Mouse (Mus musculus): Measurements from ENCODE around the gene Gdap2. TPM values are rescaled to one million over a fixed set of nuclear protein-coding genes. Genes with fewer than 3 reads are reported as not detected.

Gdap2 gene
- polyA plus RNA-seq, 1 experiment from 2014 or later = 33.1 TPM

DNA sequence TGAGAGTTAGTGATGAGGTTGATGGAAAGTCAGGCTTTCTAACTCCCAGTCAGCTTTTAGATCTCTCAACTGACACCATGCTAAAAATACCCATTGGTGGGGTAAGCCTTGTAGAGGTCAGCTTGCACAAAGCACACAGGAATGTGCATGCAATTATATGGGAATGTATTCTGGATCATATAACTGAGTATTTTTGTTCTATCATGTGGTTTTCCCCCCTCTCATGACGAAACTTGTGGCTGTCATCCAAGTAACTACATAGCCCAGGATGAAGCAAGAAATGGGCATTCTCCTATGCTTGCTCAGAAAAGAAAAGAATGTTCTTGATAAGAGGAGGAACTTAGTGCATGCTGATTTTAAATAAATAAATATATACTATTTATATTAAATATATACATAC, 65.3 kb downstream of the Gdap2 start:
- H3K27ac ChIP-seq (ENCODE audit: low read depth, low read length) = no peak overlapping the region
- no peaks in the 10 kb centered on the region for H3K27me3 ChIP-seq (ENCODE audit: control insufficient read depth, insufficient read depth, low read length)
- H3K9me3 ChIP-seq (ENCODE audit: control insufficient read depth, low read length) = no peaks in the 10 kb centered on the region
- DNase-seq (ENCODE audit: low spot score) (no peak), ATAC-seq (replicated peaks; ENCODE audit: low FRiP score) (no peak)
- H3K9ac ChIP-seq (ENCODE audit: low read length) = no peak overlapping the region
- WGBS = 62% methylated on average over 1 of the region's 1 CpGs
- no peak overlapping the region for H3K4me2 ChIP-seq (ENCODE audit: low read depth, low read length, severe bottlenecking)
- no peaks in the 10 kb centered on the region for H3K4me1 ChIP-seq (replicated peaks; ENCODE audit: control insufficient read depth, insufficient read depth, low read length)
- H3K4me3 ChIP-seq (ENCODE audit: low read depth, low read length) = no peak overlapping the region
- H3K36me3 ChIP-seq (ENCODE audit: control insufficient read depth, insufficient read depth, low read length) = no peaks in the 10 kb centered on the region

DNA sequence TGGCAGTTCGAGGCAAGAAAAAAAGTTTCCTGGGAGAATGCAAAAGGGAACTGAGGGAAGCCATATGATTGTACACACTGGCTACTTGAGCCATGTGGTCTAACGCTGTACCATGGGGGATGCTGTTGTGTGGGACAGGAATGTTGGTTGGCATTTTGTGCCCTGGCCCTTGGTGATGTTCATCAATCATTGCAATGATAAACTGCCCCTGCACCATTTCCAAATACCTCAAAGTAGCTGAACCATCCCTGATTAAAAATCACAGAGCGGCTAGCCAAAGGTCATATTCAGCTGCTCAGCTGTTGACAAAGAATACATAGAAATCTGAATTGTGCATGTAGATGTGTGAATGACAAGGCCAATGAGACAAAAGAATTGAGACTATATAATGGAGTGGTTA, 66.8 kb downstream of the Gdap2 start:
- Histone ChIP-seq H3K4me3 (ENCODE audit: low read depth, low read length) (no peak overlapping the region), H3K4me1 (replicated peaks; ENCODE audit: control insufficient read depth, insufficient read depth, low read length) (no peaks in the 10 kb centered on the region), H3K27ac (ENCODE audit: low read depth, low read length) (no peak overlapping the region), H3K4me2 (ENCODE audit: low read depth, low read length, severe bottlenecking) (no peak overlapping the region), H3K27me3 (ENCODE audit: control insufficient read depth, insufficient read depth, low read length) (no peaks in the 10 kb centered on the region), H3K9ac (ENCODE audit: low read length) (no peak overlapping the region), H3K9me3 (ENCODE audit: control insufficient read depth, low read length) (no peaks in the 10 kb centered on the region), H3K36me3 (ENCODE audit: control insufficient read depth, insufficient read depth, low read length) (no peaks in the 10 kb centered on the region)
- no peak for DNase-seq (ENCODE audit: low spot score)
- 87% methylated on average over 3 of the region's 3 CpGs for WGBS
- ATAC-seq (replicated peaks; ENCODE audit: low FRiP score) = no peak

DNA sequence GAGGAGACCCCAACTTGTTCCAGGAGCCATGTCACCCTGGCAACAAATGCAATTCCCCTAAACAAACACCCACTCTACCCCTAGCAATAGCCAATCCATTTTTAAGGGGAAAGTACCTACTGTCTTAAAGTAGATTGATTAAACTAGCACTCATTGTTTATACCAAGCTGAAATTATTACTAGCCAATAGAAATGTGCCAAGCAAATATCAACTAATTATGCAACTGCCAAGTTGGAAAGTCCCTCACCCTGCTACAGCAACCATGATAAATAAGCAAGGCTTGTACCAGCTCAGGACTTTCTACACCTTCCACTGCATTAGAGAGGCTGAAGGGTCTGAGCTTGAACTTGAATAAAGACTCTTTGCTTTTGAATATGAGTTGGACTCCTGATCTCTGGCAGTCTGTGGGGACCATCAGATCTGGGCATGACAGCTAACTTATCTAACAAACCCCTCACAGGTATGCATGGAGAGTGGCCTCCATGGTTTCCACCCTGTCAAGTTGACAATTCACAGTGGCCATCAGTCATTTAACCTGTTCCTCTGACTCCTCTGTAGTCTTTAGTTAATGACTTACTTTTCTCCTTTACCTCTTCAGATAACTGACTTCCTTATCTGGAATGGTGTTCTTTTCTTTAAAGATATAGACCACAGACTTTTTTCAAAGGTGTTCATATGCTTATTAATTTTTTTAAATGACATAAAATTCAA, 74.7 kb downstream of the Gdap2 start:
- ATAC-seq (replicated peaks; ENCODE audit: low FRiP score) (no peak), DNase-seq (ENCODE audit: low spot score) (no peak)
- Histone ChIP-seq H3K9me3 (ENCODE audit: control insufficient read depth, low read length) (no peaks in the 10 kb centered on the region), H3K4me1 (replicated peaks; ENCODE audit: control insufficient read depth, insufficient read depth, low read length) (no peaks in the 10 kb centered on the region), H3K4me2 (ENCODE audit: low read depth, low read length, severe bottlenecking) (no peak overlapping the region), H3K9ac (ENCODE audit: low read length) (no peak overlapping the region), H3K36me3 (ENCODE audit: control insufficient read depth, insufficient read depth, low read length) (no peaks in the 10 kb centered on the region), H3K27ac (ENCODE audit: low read depth, low read length) (no peak overlapping the region), H3K4me3 (ENCODE audit: low read depth, low read length) (no peak overlapping the region), H3K27me3 (ENCODE audit: control insufficient read depth, insufficient read depth, low read length) (no peaks in the 10 kb centered on the region)

DNA sequence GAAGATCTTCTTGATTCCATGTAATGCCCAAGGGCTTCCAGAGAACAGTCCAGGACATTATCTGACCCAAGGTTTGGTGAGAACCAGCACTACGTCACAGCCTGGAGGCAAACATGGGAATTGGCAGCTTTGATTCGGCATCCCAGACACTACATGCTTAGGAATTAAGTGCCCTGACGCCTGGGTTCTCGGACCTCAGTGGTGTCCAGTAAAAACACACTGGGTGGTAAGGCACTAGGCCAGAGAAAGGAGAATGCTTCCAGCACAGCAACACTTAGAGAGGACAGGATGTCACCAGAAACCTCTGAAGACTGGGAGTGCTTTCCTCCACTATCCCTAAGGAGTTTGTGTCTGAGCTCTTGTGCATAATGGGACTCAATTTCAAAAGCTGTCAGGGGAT, 80.0 kb downstream of the Gdap2 start:
- no peak for ATAC-seq (replicated peaks; ENCODE audit: low FRiP score)
- H3K9ac ChIP-seq (ENCODE audit: low read length) = no peak overlapping the region
- 88% methylated on average over 4 of the region's 4 CpGs for WGBS

DNA sequence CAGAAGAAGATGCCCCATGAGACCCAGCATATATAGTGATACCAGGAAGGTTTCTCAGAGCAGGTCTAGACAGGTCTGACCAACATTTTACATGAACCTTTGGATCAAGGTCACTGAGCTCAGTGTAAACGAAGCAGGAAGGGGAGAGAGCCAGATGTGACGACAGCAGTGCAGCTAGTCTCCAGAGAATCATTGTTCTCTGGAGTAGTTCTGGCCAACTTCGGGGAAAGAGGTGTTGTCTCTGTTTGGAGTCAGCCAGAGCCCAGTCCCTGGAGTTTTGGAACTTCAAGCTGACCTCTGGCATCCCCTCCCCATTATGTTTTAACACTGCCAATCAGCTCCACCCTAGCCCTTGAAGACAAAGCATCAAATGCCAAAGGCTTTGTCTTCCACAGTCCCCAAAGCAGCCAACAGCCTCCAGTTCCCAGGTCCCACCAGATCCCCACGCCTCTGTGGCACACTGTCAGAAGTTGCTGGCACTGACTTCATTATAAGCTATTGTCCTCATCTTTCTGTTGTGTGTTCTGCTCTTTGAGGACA, 84.2 kb downstream of the Gdap2 start:
- Histone ChIP-seq H3K4me3 (ENCODE audit: low read depth, low read length) (no peak overlapping the region), H3K9me3 (ENCODE audit: control insufficient read depth, low read length) (no peaks in the 10 kb centered on the region), H3K4me2 (ENCODE audit: low read depth, low read length, severe bottlenecking) (no peak overlapping the region), H3K27me3 (ENCODE audit: control insufficient read depth, insufficient read depth, low read length) (no peaks in the 10 kb centered on the region), H3K36me3 (ENCODE audit: control insufficient read depth, insufficient read depth, low read length) (no peaks in the 10 kb centered on the region), H3K27ac (ENCODE audit: low read depth, low read length) (no peak overlapping the region), H3K9ac (ENCODE audit: low read length) (no peak overlapping the region), H3K4me1 (replicated peaks; ENCODE audit: control insufficient read depth, insufficient read depth, low read length) (no peaks in the 10 kb centered on the region)
- 73% methylated on average over 4 of the region's 4 CpGs for WGBS
- ATAC-seq (replicated peaks; ENCODE audit: low FRiP score) = no peak
- DNase-seq (ENCODE audit: low spot score) = no peak

More for the DNA sequence above, 80.0 kb downstream of the Gdap2 start:
- H3K4me3 ChIP-seq (ENCODE audit: low read depth, low read length) = no peak overlapping the region
- no peak overlapping the region for H3K4me2 ChIP-seq (ENCODE audit: low read depth, low read length, severe bottlenecking)
- no peaks in the 10 kb centered on the region for H3K9me3 ChIP-seq (ENCODE audit: control insufficient read depth, low read length)
- H3K27me3 ChIP-seq (ENCODE audit: control insufficient read depth, insufficient read depth, low read length) = no peaks in the 10 kb centered on the region
- no peak overlapping the region for H3K27ac ChIP-seq (ENCODE audit: low read depth, low read length)
- no peaks in the 10 kb centered on the region for H3K4me1 ChIP-seq (replicated peaks; ENCODE audit: control insufficient read depth, insufficient read depth, low read length)
- DNase-seq (ENCODE audit: low spot score) = no peak
- no peaks in the 10 kb centered on the region for H3K36me3 ChIP-seq (ENCODE audit: control insufficient read depth, insufficient read depth, low read length)

Other genes with a start within 250 kb of the Gdap2 start
- 61.4 and 64.3 TPM in 2 replicates for gene Wdr3, start within 50 bp of the Gdap2 start, polyA plus RNA-seq (2014; fragmentation: Nextera tagmentation; extraction: Ambion mirVana)